Mouse (Mus musculus) bone marrow macrophage, adult 2 months (primary cell): ENCODE measurements around the gene Arhgap8.

Source experiments
- CTCF ChIP-seq: IDR thresholded peaks from 2 replicates; pipeline ENCODE4 v1.5.1; 2012; ENCODE audit warnings: low read depth, mild to moderate bottlenecking, low read length, moderate library complexity
- POLR2A ChIP-seq: IDR thresholded peaks from 2 replicates; pipeline ENCODE4 v1.6.1; 2012; ENCODE audit warnings: mild to moderate bottlenecking, low read depth, low read length, borderline replicate concordance

DNA sequence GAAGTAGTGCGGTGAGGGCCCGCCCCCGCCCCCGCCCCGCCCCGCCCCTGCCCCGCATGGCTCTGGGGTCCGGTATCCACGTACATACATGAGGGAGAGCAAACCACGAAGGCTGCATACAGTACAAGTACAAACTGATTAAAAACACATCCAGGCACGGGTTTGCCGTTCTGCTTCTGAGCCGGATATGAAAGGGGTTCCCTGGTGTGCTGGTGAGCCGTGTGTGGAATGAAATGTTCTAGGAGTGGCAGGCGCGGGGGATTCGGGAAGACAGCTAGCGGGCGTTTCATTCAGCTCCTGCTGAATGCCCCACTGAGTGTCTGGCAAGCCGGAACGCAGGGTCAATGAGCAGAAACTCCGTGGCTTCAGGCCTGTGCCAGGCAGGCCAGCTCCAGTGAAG, 36.6 kb downstream of the Arhgap8 start:
- no peak for TF ChIP-seq POLR2A
- no peak for TF ChIP-seq CTCF
